Mouse (Mus musculus) ES-Bruce4 (cell line): ENCODE data around the gene Sorcs2.

Experiments
- CTCF ChIP-seq: IDR thresholded peaks from one replicate; pipeline ENCODE4 v1.8.1; 2011; ENCODE audit warnings: low read depth, low read length
- EP300 ChIP-seq: IDR thresholded peaks from 2 replicates; pipeline ENCODE4 v1.6.1; 2011; ENCODE audit warnings: low read depth, low read length; ENCODE audit not compliant: insufficient read depth
- POLR2A ChIP-seq: IDR thresholded peaks from one replicate; pipeline ENCODE4 v1.8.1; 2011; ENCODE audit warnings: low read length; ENCODE audit not compliant: insufficient read depth

DNA sequence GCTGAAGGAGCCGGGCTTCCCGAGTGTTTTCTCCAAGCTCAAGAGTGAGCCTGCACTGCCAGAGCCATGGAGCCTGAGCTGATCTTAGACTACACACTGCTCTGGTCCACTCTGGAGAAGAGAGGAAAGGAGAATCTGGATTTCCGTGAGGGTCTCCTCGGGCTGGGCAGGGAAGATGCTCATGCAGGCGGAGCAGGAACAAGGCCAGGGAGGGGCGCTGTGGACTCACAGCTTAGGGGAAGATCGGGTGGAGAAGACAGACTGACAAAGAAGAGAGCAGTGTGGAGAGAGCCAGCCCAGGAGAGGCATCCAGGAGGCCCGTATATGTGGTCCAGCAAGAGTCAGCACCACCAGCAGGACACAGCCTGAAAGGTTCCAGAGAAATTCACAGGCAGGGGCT, 248.8 kb downstream of the Sorcs2 start:
- TF ChIP-seq POLR2A (no peak), EP300 (no peak), CTCF (peak; percentile 23)
